Mouse (Mus musculus): ENCODE data around the gene Arpc1a.
A peak's percentile ranks its signal among the peaks of the same experiment; 100 is the strongest.
"Not testable (repeated sequence)": the region's sequence is repeated elsewhere in the genome, so short reads cannot be mapped to it uniquely, and the experiment has no call there.

Gene Arpc1a

GRCm38 (mm10) chr5:145102706-145103105 is 19.1 kb downstream of the Arpc1a start:
- no peak for DNase-seq (ENCODE audit: extremely low read depth, low read depth, low spot score)

DNA sequence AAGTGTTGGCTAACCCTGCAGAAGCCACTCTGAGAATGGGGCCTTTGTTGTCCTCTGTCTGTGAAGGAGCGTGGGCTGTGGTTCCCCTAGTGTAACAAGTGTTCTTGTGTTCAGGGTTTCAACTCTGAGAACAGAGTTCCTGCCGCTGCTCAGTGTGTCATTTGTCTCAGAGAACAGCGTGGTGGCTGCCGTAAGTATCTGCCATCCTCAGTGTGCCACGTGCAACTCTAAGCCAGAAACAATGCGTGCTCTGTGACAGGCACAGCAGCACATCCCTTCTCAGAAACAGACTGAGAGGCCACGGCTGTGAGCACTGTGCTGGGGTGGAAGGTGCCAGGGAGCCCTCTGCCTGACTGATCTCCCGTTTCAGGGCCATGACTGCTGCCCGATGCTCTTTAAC is 20.7 kb downstream of the Arpc1a start:
- DNase-seq (ENCODE audit: extremely low read depth, low read depth, low spot score) = no peak

- DNase-seq (ENCODE audit: extremely low read depth, low read depth, low spot score) = peak; percentile 91
Measured at GRCm38 (mm10) chr5:145105694-145106275, 22.2 kb downstream of the Arpc1a start.

GRCm38 (mm10) chr5:145110401-145110800 is 26.8 kb downstream of the Arpc1a start:
- no peak for DNase-seq (ENCODE audit: extremely low read depth, low read depth, low spot score)

- DNase-seq (ENCODE audit: extremely low read depth, low read depth, low spot score) = no peak
Measured at GRCm38 (mm10) chr5:145112566-145112965, 28.9 kb downstream of the Arpc1a start.

DNA sequence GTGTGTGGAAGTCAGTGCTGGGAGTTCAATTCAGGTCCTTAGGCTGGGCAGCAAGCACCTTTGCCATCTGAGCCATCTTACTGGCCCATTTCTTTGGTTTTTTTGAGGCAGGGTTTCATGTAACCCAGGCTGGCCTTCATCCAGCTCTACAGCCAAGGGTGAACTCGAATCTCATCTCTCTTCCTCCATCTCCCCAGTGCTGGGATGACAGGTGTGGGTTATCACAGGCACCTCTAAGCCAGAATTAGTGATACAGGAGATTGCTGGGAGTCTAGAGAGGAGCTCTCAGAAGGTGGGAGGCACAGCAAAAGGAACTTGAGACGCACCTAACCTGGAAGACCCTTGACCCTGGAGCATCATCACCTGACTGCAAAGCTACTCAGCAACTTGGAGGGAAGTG is 29.8 kb downstream of the Arpc1a start:
- DNase-seq (ENCODE audit: extremely low read depth, low read depth, low spot score) = no peak

DNA sequence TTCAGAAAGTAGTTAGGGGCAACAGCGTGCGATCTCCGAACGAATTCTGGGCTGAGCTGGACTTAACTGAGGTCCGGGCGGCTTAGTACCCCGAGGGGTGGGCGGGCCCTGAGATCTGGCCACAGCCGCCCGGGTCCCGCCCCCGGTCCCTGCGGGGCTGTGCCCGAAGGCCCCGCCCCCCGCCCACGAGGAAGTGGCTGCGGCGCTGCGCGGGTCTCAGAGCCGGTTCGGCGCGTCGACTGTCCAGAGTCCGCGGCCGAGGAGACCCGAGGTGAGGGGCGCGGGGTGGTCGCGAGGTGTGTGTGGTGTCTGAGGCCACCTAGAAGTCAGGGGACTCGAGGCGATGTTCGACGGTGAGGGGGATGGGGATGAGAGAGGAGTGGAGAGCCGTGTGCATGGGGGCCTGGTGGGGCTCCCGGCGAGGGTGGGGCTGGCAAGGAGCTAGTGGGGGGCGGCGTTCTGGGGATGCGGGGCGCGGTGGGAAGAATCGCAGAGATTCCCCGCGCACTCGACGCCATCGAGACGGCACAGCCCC is 30.5 kb downstream of the Arpc1a start, which contains the start of gene Arpc1b:
Arpc1b (plus strand) TSS at position 145 of the 535 bp plus-strand sequence.
- DNase-seq (ENCODE audit: extremely low read depth, low read depth, low spot score) = no peak

- no peak for DNase-seq (ENCODE audit: extremely low read depth, low read depth, low spot score)
Measured at GRCm38 (mm10) chr5:145114606-145115473, 31.2 kb downstream of the Arpc1a start.

- no peak for DNase-seq (ENCODE audit: extremely low read depth, low read depth, low spot score)
Measured at GRCm38 (mm10) chr5:145115736-145116135, 32.1 kb downstream of the Arpc1a start.

DNA sequence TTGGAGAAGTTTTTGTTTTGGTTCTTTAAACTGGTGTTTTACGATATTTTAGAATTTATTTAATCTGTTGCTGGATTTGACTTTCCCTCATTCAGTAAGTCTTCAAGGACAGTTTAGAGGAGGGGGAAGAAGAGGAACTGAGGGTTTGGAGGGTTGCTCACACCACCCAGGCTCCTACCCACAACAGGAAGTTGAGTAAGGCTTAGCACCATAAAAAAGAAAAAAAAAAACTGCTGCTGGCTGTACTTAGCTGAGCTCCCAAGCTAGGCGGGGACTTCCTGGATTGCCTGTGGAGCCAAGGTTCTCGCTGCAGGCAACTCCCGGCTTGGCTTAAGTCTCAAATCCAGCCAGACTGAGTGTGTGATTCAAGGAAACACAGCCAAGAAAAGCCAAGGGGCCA is 32.7 kb downstream of the Arpc1a start:
- DNase-seq (ENCODE audit: extremely low read depth, low read depth, low spot score) = peak; percentile 86

DNA sequence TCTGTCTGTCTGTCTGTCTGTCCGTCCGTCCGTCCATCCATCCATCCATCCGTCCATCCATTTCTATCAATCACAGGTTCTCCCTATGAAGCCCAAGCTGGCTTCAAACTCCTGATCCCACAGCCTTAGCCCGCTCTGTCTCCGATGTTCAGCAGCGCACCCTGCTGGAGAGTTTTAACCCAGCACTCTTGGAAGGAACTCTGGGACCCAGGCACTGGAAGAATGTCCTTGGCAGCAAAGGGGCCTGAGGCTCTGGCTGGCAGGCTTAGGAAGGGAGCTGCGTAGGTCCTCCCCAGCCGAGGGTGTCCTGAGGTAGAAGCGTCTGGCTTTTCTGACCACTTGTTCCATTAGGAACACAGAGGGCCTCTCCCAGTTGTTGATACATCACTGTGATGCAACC is 33.3 kb downstream of the Arpc1a start:
- no peak for DNase-seq (ENCODE audit: extremely low read depth, low read depth, low spot score)

DNA sequence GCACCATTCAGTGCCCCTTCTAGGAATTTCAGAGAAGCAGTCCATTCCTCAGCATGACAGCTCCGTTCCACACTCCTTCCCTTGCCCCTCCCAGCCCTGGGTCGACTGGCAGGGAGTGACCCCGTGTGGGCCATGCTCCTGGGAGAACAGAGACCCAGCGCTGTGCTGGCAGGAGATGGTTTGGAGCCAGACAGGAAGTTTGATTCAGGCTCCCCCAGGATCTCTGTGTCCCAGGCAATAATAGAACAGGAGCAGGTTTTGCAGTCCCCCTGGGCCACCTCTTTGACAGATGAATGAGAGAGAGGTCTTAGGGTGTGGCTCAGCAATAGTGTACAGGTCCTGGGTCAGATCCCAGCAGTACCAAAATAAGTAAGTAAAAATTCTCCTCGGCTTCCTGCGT is 34.4 kb downstream of the Arpc1a start:
- no peak for DNase-seq (ENCODE audit: extremely low read depth, low read depth, low spot score)

DNA sequence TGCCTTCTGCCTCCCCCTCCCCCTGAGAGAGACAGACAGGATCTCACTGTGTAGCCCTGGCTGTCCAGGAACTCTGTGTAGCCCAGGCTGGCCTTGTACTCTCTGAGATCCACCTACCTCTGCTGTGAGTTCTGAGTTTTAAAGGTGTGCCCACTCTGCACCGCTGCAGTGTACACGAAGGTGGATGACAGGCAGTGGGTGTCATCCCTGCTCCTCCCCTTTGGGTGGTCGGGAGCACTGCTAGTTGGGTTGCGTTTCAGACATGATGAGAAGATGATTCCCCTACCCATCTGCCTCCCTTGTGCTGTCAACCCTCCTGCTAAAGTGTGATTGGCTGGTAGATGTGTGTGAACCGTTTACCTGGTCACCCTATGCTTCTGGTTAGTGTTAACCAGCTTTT is 34.8 kb downstream of the Arpc1a start:
- DNase-seq (ENCODE audit: extremely low read depth, low read depth, low spot score) = no peak

GRCm38 (mm10) chr5:145119385-145119784 is 35.8 kb downstream of the Arpc1a start:
- no peak for DNase-seq (ENCODE audit: extremely low read depth, low read depth, low spot score)

- DNase-seq (ENCODE audit: extremely low read depth, low read depth, low spot score) = no peak
Measured at GRCm38 (mm10) chr5:145120921-145121320, 37.3 kb downstream of the Arpc1a start.

- no peak for DNase-seq (ENCODE audit: extremely low read depth, low read depth, low spot score)
Measured at GRCm38 (mm10) chr5:145123396-145123795, 39.8 kb downstream of the Arpc1a start.

DNA sequence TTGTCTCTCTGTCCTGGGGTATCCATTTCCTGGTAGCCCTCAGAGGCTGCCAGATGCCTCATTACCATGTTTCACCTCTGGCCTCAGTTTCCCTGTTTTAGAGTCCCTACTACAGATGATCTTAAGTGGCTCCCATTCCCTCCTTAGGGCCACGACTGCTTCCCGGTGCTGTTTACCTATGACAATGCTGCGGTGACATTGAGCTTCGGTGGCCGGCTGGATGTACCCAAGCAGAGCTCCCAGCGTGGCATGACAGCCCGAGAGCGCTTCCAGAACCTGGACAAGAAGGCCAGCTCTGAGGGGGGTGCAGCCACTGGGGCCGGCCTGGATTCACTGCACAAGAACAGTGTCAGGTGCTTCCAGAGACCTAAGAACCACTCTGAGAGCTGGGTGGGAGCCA is 43.0 kb downstream of the Arpc1a start:
- no peak for DNase-seq (ENCODE audit: extremely low read depth, low read depth, low spot score)

DNA sequence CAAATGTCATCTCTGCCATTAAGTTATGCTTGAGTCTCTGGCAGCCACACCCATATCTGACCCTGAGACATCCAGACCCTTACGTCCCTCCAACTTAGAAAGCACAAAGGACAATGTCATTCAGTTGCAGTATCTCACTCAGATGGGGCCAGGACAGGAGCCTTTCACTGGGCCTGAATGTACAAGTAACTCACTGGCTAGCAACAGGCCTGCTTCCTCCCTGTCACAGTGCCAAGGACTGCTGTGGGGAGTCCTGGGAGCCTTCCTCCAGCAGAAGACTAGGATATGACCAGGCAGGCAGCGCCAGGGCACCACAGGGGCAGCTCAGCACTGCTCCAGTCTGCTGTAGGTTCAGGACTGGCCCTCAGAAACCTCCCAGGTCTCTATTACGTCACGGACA is 45.5 kb downstream of the Arpc1a start:
- no peak for DNase-seq (ENCODE audit: extremely low read depth, low read depth, low spot score)

DNA sequence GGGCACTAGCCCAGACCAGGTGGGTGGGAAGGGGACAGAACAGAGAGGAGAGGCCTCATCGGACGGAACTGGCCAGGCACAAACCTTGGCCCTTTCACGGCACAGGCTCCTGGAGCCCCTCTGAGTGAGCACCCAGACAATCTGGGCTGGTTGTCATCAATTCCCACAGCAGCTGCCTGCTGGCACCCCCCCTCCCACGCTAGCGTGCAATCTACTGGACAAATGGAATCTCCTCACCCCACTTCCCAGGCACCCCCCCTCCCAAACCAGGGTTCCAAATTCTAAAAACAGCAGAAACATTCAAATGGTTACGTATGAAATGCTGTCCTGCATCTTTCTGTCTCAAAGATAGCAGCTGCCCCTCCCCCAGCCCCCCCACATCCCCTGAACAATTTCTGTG is 46.1 kb downstream of the Arpc1a start:
- not testable (repeated sequence) for DNase-seq (ENCODE audit: extremely low read depth, low read depth, low spot score)

DNA sequence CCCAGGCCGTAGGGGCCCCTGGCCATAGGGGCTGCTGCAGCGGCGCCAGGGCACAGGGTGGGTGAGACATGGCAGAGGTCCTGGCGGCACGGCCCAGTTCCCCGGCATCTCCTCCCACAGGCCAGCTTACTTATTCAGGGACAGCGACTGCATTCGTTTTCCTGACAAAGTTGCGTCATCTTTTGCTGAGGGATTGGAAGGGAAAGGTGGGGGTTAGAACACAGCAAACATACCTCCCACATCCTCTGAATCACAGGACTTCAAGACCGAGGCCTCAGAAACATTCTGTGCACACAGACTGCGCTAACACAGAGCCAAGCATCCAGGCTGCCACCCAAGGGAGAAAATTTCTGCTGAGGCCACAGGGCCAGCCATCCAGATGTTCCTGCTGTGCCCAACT is 46.6 kb downstream of the Arpc1a start:
- DNase-seq (ENCODE audit: extremely low read depth, low read depth, low spot score) = no peak

- no peak for DNase-seq (ENCODE audit: extremely low read depth, low read depth, low spot score)
Measured at GRCm38 (mm10) chr5:145130995-145131394, 47.4 kb downstream of the Arpc1a start.

GRCm38 (mm10) chr5:145133275-145133674 is 49.6 kb downstream of the Arpc1a start:
- not testable (repeated sequence) for DNase-seq (ENCODE audit: extremely low read depth, low read depth, low spot score)
